Mouse (Mus musculus) liver, embryonic 14.5 days (tissue): ENCODE data around the gene Ppm1k. TPM values are rescaled to one million over a fixed set of nuclear protein-coding genes. Genes with fewer than 3 reads are reported as not detected.

Source experiments
- ATAC-seq: fragments of 200-750 bp; cut with Nextera tagmentation; 2 replicates; pipeline ENCODE4 v1.8.0; 2017; ENCODE audit warnings: moderate number of reproducible peaks, mild to moderate bottlenecking, moderate library complexity; ENCODE audit not compliant: insufficient read depth
- DNase-seq, 3 experiments: peaks; one replicate each; pipeline ENCODE4 v3.0.0-alpha.2; 2012 to 2013; ENCODE audit warnings: low read depth in 3 of 3, low spot score in 3 of 3
- H3K27ac ChIP-seq: fragments of 300-500 bp; sonication (generic); 2 replicates; pipeline ENCODE4 v1.5.1; 2014; ENCODE audit warnings: moderate library complexity, mild to moderate bottlenecking, control low read depth, inconsistent platforms
- H3K27me3 ChIP-seq: fragments of 300-500 bp; sonication (generic); 2 replicates; pipeline ENCODE4 v1.6.1; 2014; ENCODE audit warnings: mild to moderate bottlenecking, low read length, moderate library complexity; ENCODE audit not compliant: control insufficient read depth, insufficient read depth
- H3K36me3 ChIP-seq: fragments of 300-500 bp; sonication (generic); replicated peaks from 2 replicates; pipeline ENCODE4 v1.6.1; 2014; ENCODE audit warnings: low read depth; ENCODE audit not compliant: control insufficient read depth, insufficient read depth
- H3K4me1 ChIP-seq, 2 experiments: fragments of 200-500 bp in 1 of 2; fragments of 300-500 bp in 1 of 2; sonication (generic) in 1 of 2; replicated peaks; 2 replicates each; pipeline ENCODE4 v1.6.1; 2012 to 2014; ENCODE audit warnings: antibody characterized with exemption in 1 of 2, inconsistent platforms in 1 of 2, low read length in 1 of 2; ENCODE audit not compliant: control insufficient read depth in 2 of 2, insufficient read depth in 2 of 2
- H3K4me2 ChIP-seq: fragments of 300-500 bp; sonication (generic); 2 replicates; pipeline ENCODE4 v1.6.1; 2014; ENCODE audit warnings: low read depth, mild to moderate bottlenecking, control low read depth, moderate library complexity
- H3K4me3 ChIP-seq, 2 experiments: fragments of 200-500 bp in 1 of 2; fragments of 300-500 bp in 1 of 2; sonication (generic) in 1 of 2; 2 replicates each; pipeline ENCODE4 v1.5.1; 2012 to 2014; ENCODE audit warnings: low read depth in 2 of 2, low read length in 2 of 2, mild to moderate bottlenecking in 2 of 2, control low read depth in 1 of 2, inconsistent platforms in 1 of 2, moderate library complexity in 1 of 2; ENCODE audit not compliant: insufficient read depth in 1 of 2
- H3K9ac ChIP-seq: fragments of 300-500 bp; sonication (generic); replicated peaks from 2 replicates; pipeline ENCODE4 v1.6.1; 2014; ENCODE audit warnings: mild to moderate bottlenecking, control low read depth, moderate library complexity
- H3K9me3 ChIP-seq: fragments of 300-500 bp; sonication (generic); 2 replicates; pipeline ENCODE4 v1.6.1; 2016; ENCODE audit warnings: low read length, mixed read lengths; ENCODE audit not compliant: control insufficient read depth
- CTCF ChIP-seq: IDR thresholded peaks from 2 replicates; pipeline ENCODE4 v1.5.1; 2016; ENCODE audit warnings: antibody characterized with exemption, low read depth, control low read depth
- EP300 ChIP-seq: IDR thresholded peaks from 2 replicates; pipeline ENCODE4 v1.6.1; 2016; ENCODE audit warnings: antibody characterized with exemption, low read depth
- WGBS: fragments of 180-500 bp; shearing (Covaris S2); extraction: QIAGEN DNeasy Blood & Tissue Kit; methylation state at CpG from one replicate; pipeline ENCODE4 v1.1.7; 2014; ENCODE audit not compliant: insufficient replicate concordance; 5-methylcytosine and 5-hydroxymethylcytosine counted together
- polyA plus RNA-seq, 2 experiments: library from polyadenylated mRNA; depleted of rRNA in 1 of 2; stranded (reverse) in 1 of 2; unstranded in 1 of 2; fragments of >200 nt; fragmentation: Nextera tagmentation in 1 of 2; extraction: Ambion mirVana in 1 of 2; gene quantifications; 2 replicates each; pipeline versions ENCODE4 v1.2.1 to v1.2.3; 2012 to 2014

Ppm1k gene
- polyA plus RNA-seq, 2 experiments: 1.6 to 3.3 TPM

DNA sequence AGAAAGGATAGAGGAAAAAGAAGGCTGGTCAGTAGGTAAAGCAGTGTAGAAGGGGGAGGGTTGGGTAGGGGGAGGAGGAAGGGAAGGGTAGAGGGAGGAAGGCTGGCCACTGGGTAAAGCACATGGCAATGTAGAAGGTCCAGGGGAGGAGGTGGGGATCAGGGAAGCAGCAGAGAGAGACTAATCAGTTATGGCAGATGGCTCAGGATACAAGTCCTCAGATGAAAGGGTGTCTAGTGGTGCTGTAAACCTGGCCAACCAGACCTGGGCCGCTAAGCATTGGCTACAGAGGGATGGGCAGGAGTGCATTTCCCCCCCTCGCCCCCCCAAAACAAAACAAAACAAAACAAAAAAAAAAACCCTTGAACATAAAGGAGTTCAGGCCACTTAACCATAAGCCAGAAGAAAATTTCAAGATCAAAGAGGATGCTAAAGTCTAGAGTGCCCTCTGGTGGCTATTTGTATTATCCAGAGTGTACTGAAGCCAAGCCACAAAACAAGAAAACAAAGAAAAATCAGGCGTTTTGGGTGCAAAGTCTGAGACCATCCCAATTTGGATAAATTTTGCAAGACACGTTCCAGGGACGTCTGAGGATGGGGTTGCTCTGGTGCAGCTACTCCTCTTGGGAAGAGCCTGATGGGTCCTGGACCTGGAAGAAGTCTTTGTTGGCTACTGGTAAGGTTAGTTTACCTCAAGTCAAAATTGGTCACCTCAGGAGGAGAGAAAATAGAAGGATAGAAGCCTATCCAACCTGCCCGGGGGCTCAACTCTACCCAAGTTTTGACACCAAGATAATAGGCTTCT is 35.1 kb upstream of the Ppm1k start:
- H3K9ac ChIP-seq: no peak overlapping the region
- H3K4me3 ChIP-seq: no peak overlapping the region
- H3K9me3 ChIP-seq: no peaks in the 10 kb centered on the region
- H3K27me3 ChIP-seq: no peaks in the 10 kb centered on the region
- no peaks in the 10 kb centered on the region for H3K4me1 ChIP-seq
- H3K36me3 ChIP-seq: no peaks in the 10 kb centered on the region
- TF ChIP-seq EP300: no peak
- peak; percentile 62 for TF ChIP-seq CTCF
- 4% methylated on average over 6 of the region's 6 CpGs for WGBS
- H3K27ac ChIP-seq: no peak overlapping the region
- no peak for ATAC-seq
- no peak overlapping the region for H3K4me2 ChIP-seq
- DNase-seq: peak; percentile 13 to 32 (median 14)

DNA sequence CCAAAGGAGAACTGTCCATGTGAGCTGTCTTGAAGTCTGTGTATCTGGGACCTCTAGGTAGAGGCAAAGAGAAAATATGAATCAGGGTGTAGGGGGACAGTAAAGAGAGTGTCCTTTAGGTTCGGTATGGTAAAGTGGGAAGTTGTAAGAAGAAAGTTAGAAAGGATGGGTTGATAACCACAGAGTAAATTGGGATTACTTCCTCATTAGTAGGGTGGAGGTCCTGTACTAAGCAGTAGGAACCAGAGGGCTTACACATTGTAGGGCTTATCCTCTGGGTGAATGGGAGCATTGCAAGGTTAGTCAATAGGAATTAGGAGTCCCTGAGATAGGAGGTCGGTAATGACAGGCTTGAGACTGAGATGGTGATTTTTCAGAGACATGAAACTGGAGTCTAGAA is 32.4 kb upstream of the Ppm1k start:
- DNase-seq (no peak), ATAC-seq (no peak)
- H3K4me1 ChIP-seq: no peaks in the 10 kb centered on the region
- no peaks in the 10 kb centered on the region for H3K36me3 ChIP-seq
- H3K9ac ChIP-seq: no peak overlapping the region
- no peak overlapping the region for H3K27ac ChIP-seq
- no peaks in the 10 kb centered on the region for H3K27me3 ChIP-seq
- 57% methylated on average over 2 of the region's 2 CpGs for WGBS
- H3K4me2 ChIP-seq: no peak overlapping the region
- H3K4me3 ChIP-seq: no peak overlapping the region
- H3K9me3 ChIP-seq: no peaks in the 10 kb centered on the region
- TF ChIP-seq EP300 (no peak), CTCF (no peak)

DNA sequence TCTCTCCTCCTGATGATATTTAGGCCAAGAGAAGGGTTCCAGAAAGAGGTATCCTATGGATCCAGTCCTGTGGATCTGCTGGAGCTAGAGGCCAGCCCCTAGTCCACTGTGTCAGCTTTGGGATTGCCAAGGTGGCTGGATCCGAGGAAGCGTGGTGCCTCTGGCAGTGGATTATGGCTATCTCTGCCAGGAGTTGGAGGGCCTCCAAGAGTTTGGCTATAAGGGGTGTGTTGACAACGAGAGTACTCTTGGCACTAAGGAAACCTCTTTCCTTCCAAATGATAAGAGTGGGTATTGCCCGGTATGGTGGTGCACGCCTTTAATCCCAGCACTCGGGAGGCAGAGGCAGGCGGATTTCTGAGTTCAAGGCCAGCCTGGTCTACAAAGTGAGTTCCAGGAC is 30.2 kb upstream of the Ppm1k start:
- DNase-seq: no peak

DNA sequence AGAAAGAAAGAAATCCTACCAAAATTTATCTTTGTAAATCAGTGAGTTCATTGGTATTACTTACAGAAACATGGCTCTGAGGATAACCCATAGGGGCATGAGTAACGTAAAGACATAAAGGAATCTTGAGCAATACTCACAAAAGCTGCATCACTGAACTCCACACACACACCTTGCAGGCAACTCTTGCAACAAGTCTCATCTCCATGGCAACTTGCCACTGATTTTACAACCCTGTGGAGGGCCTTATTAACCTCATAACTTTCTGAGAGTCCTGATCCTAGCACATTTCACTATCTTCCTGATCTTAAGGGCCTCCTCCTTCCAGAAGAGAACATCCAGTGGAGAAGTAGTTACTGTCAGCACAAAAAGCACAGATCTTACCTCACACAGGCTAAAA is 28.2 kb upstream of the Ppm1k start:
- no peak for DNase-seq
- no peak overlapping the region for H3K4me3 ChIP-seq

More for the DNA sequence above, 30.2 kb upstream of the Ppm1k start:
- H3K36me3 ChIP-seq: no peaks in the 10 kb centered on the region
- WGBS: 65% methylated on average over 7 of the region's 7 CpGs
- no peak overlapping the region for H3K27ac ChIP-seq
- no peak overlapping the region for H3K4me2 ChIP-seq
- H3K27me3 ChIP-seq: no peaks in the 10 kb centered on the region
- no peak overlapping the region for H3K4me3 ChIP-seq
- TF ChIP-seq EP300: no peak
- no peak for TF ChIP-seq CTCF
- no peaks in the 10 kb centered on the region for H3K9me3 ChIP-seq
- H3K4me1 ChIP-seq: no peaks in the 10 kb centered on the region
- ATAC-seq: no peak
- no peak overlapping the region for H3K9ac ChIP-seq

DNA sequence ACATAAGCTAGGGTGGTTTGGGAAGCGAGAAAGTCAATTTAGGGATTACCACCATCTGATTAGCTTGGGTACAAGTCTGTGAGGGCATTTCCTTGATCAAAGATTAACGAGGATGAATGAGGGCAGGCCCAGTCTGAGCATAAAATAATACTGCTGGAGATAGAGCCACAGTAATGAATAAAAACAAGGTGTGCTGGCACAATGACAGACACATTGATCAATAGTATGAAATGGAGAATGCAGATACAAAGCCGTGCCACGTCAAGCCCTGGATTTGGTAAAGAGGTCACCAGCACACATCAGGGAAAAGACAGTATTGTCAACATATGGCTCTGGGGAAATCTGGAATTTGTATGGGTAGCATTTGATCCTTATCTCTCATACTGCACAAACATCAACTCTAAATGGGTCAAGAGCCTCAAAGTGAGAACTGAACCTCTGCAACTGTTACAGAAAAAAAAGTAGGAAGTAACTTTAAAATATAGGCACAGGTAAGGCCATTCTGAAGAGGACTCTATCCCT is 22.6 kb upstream of the Ppm1k start:
- H3K27me3 ChIP-seq: no peaks in the 10 kb centered on the region
- no peak overlapping the region for H3K9ac ChIP-seq
- H3K4me2 ChIP-seq: no peak overlapping the region
- TF ChIP-seq EP300 (no peak), CTCF (no peak)
- ATAC-seq (no peak), DNase-seq (no peak)
- no peaks in the 10 kb centered on the region for H3K4me1 ChIP-seq
- no peaks in the 10 kb centered on the region for H3K9me3 ChIP-seq
- WGBS: 42% methylated on average over 4 of the region's 4 CpGs
- H3K36me3 ChIP-seq: no peaks in the 10 kb centered on the region
- no peak overlapping the region for H3K27ac ChIP-seq
- H3K4me3 ChIP-seq: no peak overlapping the region

More for the DNA sequence above, 28.2 kb upstream of the Ppm1k start:
- Histone ChIP-seq H3K4me2 (no peak overlapping the region), H3K9ac (no peak overlapping the region), H3K27me3 (no peaks in the 10 kb centered on the region), H3K9me3 (no peaks in the 10 kb centered on the region), H3K36me3 (no peaks in the 10 kb centered on the region), H3K27ac (no peak overlapping the region), H3K4me1 (no peaks in the 10 kb centered on the region)
- TF ChIP-seq EP300 (no peak), CTCF (no peak)
- WGBS: 66% methylated on average over 1 of the region's 1 CpGs
- no peak for ATAC-seq
